Mouse (Mus musculus) liver, embryonic 16.5 days (tissue): Measurements from ENCODE around the gene Yju2. TPM values are rescaled to one million over a fixed set of nuclear protein-coding genes. Genes with fewer than 3 reads are reported as not detected.
A peak's percentile ranks its signal among the peaks of the same experiment; 100 is the strongest.

ENCODE experiments used
- ATAC-seq: fragments of 200-750 bp; cut with Nextera tagmentation; 2 replicates; pipeline ENCODE4 v1.8.0; 2017; ENCODE audit warnings: low read depth, mild to moderate bottlenecking, moderate number of reproducible peaks, moderate library complexity
- H3K27ac ChIP-seq: fragments of 300-500 bp; sonication (generic); 2 replicates; pipeline ENCODE4 v1.5.1; 2014; ENCODE audit warnings: mild to moderate bottlenecking, low read length
- H3K27me3 ChIP-seq: fragments of 300-500 bp; sonication (generic); 2 replicates; pipeline ENCODE4 v1.6.1; 2014; ENCODE audit warnings: low read depth, low read length, mixed read lengths; ENCODE audit not compliant: control insufficient read depth, insufficient read depth
- H3K36me3 ChIP-seq: fragments of 300-500 bp; sonication (generic); 2 replicates; pipeline ENCODE4 v1.6.1; 2014; ENCODE audit warnings: mild to moderate bottlenecking; ENCODE audit not compliant: control insufficient read depth, insufficient read depth
- H3K4me1 ChIP-seq: fragments of 300-500 bp; sonication (generic); 2 replicates; pipeline ENCODE4 v1.6.1; 2014; ENCODE audit warnings: low read depth, low read length, mixed read lengths; ENCODE audit not compliant: control insufficient read depth
- H3K4me2 ChIP-seq: fragments of 300-500 bp; sonication (generic); 2 replicates; pipeline ENCODE4 v1.6.1; 2014; ENCODE audit warnings: low read depth, low read length, mixed read lengths
- H3K4me3 ChIP-seq: fragments of 300-500 bp; sonication (generic); 2 replicates; pipeline ENCODE4 v1.5.1; 2014; ENCODE audit warnings: low read depth, mild to moderate bottlenecking, low read length
- H3K9ac ChIP-seq: fragments of 300-500 bp; sonication (generic); 2 replicates; pipeline ENCODE4 v1.6.1; 2014; ENCODE audit warnings: low read depth, low read length
- H3K9me3 ChIP-seq: fragments of 300-500 bp; sonication (generic); replicated peaks from 2 replicates; pipeline ENCODE4 v1.6.1; 2016; ENCODE audit warnings: low read length; ENCODE audit not compliant: control insufficient read depth
- WGBS: fragments of 180-500 bp; shearing (Covaris S2); extraction: QIAGEN DNeasy Blood & Tissue Kit; methylation state at CpG from one replicate; pipeline ENCODE4 v1.1.7; 2014; ENCODE audit not compliant: insufficient replicate concordance; 5-methylcytosine and 5-hydroxymethylcytosine counted together
- polyA plus RNA-seq: library from polyadenylated mRNA; unstranded; fragments of >200 nt; fragmentation: Nextera tagmentation; extraction: Ambion mirVana; gene quantifications from 2 replicates; pipeline ENCODE4 v1.2.1, GENCODE M21; 2015

Yju2 gene
- polyA plus RNA-seq, 1 experiment from 2014 or later: 7.2 TPM

- Histone ChIP-seq H3K9ac (no peak overlapping the region), H3K27ac (no peak overlapping the region), H3K4me3 (no peak overlapping the region), H3K27me3 (peaks cover 31% of the 10 kb centered on the region), H3K4me1 (no peaks in the 10 kb centered on the region; the same call in 1 of the 2 replicates), H3K4me2 (no peak overlapping the region), H3K9me3 (no peaks in the 10 kb centered on the region), H3K36me3 (no peaks in the 10 kb centered on the region; the same call in none of the 2 replicates)
- no peak for ATAC-seq
- 79% methylated on average over 4 of the region's 4 CpGs for WGBS
Measured at GRCm38 (mm10) chr17:55967186-55967585, 8.3 kb downstream of the Yju2 start.

GRCm38 (mm10) chr17:55968210-55968609, 9.3 kb downstream of the Yju2 start:
- no peaks in the 10 kb centered on the region; the same call in none of the 2 replicates for H3K36me3 ChIP-seq
- H3K27ac ChIP-seq: no peak overlapping the region
- no peaks in the 10 kb centered on the region for H3K4me1 ChIP-seq
- H3K27me3 ChIP-seq: peaks cover 31% of the 10 kb centered on the region
- no peak for ATAC-seq
- H3K4me2 ChIP-seq: no peak overlapping the region
- H3K4me3 ChIP-seq: no peak overlapping the region
- no peak overlapping the region for H3K9ac ChIP-seq
- 63% methylated on average over 7 of the region's 7 CpGs for WGBS
- no peaks in the 10 kb centered on the region for H3K9me3 ChIP-seq

- H3K9ac ChIP-seq: no peak overlapping the region
- H3K4me3 ChIP-seq: no peak overlapping the region
- peaks cover 31% of the 10 kb centered on the region for H3K27me3 ChIP-seq
- H3K27ac ChIP-seq: no peak overlapping the region
- no peaks in the 10 kb centered on the region for H3K9me3 ChIP-seq
- no peak overlapping the region for H3K4me2 ChIP-seq
- H3K36me3 ChIP-seq: no peaks in the 10 kb centered on the region; the same call in none of the 2 replicates
- 46% methylated on average over 14 of the region's 14 CpGs for WGBS
- no peaks in the 10 kb centered on the region for H3K4me1 ChIP-seq
- ATAC-seq: no peak
Measured at GRCm38 (mm10) chr17:55969560-55969959, 10.7 kb downstream of the Yju2 start.

- no peaks in the 10 kb centered on the region; the same call in 1 of the 2 replicates for H3K36me3 ChIP-seq
- 9% methylated on average over 54 of the region's 55 CpGs for WGBS
- H3K4me3 ChIP-seq: peak within 1 kb of the TSS; percentile 37
- no peak for ATAC-seq
- H3K9me3 ChIP-seq: no peaks in the 10 kb centered on the region
- peak within 1 kb of the TSS; percentile 63 for H3K4me2 ChIP-seq
- no peaks in the 10 kb centered on the region for H3K4me1 ChIP-seq
- no peak within 1 kb of the TSS for H3K27ac ChIP-seq
- peak within 1 kb of the TSS; percentile 5; the same call in 1 of the 2 replicates for H3K9ac ChIP-seq
- peaks cover 31% of the 10 kb centered on the region for H3K27me3 ChIP-seq
Measured at GRCm38 (mm10) chr17:55969966-55970891, 11.3 kb downstream of the Yju2 start, which contains the start of gene Shd. Gene Shd (plus strand): TSS chr17:55970467.

GRCm38 (mm10) chr17:55971453-55971852, 12.6 kb downstream of the Yju2 start:
- no peak for ATAC-seq
- no peak overlapping the region for H3K4me2 ChIP-seq
- WGBS: 28% methylated on average over 22 of the region's 22 CpGs
- peaks cover 31% of the 10 kb centered on the region for H3K27me3 ChIP-seq
- no peaks in the 10 kb centered on the region for H3K9me3 ChIP-seq
- H3K27ac ChIP-seq: no peak overlapping the region
- no peaks in the 10 kb centered on the region; the same call in 1 of the 2 replicates for H3K36me3 ChIP-seq
- no peak overlapping the region for H3K9ac ChIP-seq
- no peak overlapping the region for H3K4me3 ChIP-seq
- no peaks in the 10 kb centered on the region for H3K4me1 ChIP-seq

GRCm38 (mm10) chr17:55976255-55976862, 17.5 kb downstream of the Yju2 start:
- ATAC-seq: peak; percentile 67
- H3K9ac ChIP-seq: no peak overlapping the region
- no peak overlapping the region; the same call in 1 of the 2 replicates for H3K4me2 ChIP-seq
- H3K4me3 ChIP-seq: no peak overlapping the region
- H3K9me3 ChIP-seq: no peaks in the 10 kb centered on the region
- no peak overlapping the region for H3K27ac ChIP-seq
- H3K36me3 ChIP-seq: no peaks in the 10 kb centered on the region
- 14% methylated on average over 13 of the region's 13 CpGs for WGBS
- H3K4me1 ChIP-seq: peaks cover 3% of the 10 kb centered on the region
- H3K27me3 ChIP-seq: peaks cover 8% of the 10 kb centered on the region

GRCm38 (mm10) chr17:55977301-55977700, 18.4 kb downstream of the Yju2 start:
- Histone ChIP-seq H3K4me2 (no peak overlapping the region), H3K27ac (no peak overlapping the region), H3K9ac (no peak overlapping the region), H3K36me3 (no peaks in the 10 kb centered on the region), H3K4me1 (peaks cover 3% of the 10 kb centered on the region), H3K9me3 (no peaks in the 10 kb centered on the region), H3K27me3 (no peaks in the 10 kb centered on the region; the same call in 1 of the 2 replicates), H3K4me3 (no peak overlapping the region)
- 38% methylated on average over 3 of the region's 3 CpGs for WGBS
- ATAC-seq: peak; percentile 59

- Histone ChIP-seq H3K4me3 (no peak within 1 kb of the TSS), H3K36me3 (no peaks in the 10 kb centered on the region), H3K4me2 (no peak within 1 kb of the TSS), H3K27ac (no peak within 1 kb of the TSS), H3K4me1 (no peaks in the 10 kb centered on the region), H3K9ac (no peak within 1 kb of the TSS), H3K9me3 (no peaks in the 10 kb centered on the region), H3K27me3 (peaks cover 18% of the 10 kb centered on the region)
- no peak for ATAC-seq
- WGBS: 8% methylated on average over 35 of the region's 35 CpGs
Measured at GRCm38 (mm10) chr17:55986030-55986961, 27.4 kb downstream of the Yju2 start, which contains the start of gene Fsd1. Gene Fsd1 (plus strand): TSS chr17:55986509.
